Comparison of ENCODE assay signal across 12 mouse cellular contexts in genomic region chr5:114592463-114593160, GRCm38 (mm10). TPM values are rescaled to one million over a fixed set of nuclear protein-coding genes. Genes with fewer than 3 reads are reported as not detected.
DNase-seq lines count a peak whose midpoint lies in the region; ATAC-seq and TF ChIP-seq lines count a peak whose summit lies in the region.
"Had no signal": no experiment of that assay in that cellular context is flagged by ENCODE, and none has a peak within 500 bp of the region (broad histone marks: within the 10 kb centered on the region; RNA-seq: fewer than 3 reads in every experiment).

No protein-coding gene starts in this region.

- no peaks in the 10 kb centered on the region for H3K27me3 ChIP-seq in neural tube, embryonic 11.5 days (ENCODE audit: control insufficient read depth, insufficient read depth, low read length)
- peaks cover 9% of the 10 kb centered on the region; the same call in 1 of the 2 replicates for H3K27me3 ChIP-seq in forebrain, embryonic 12.5 days
- no peaks in the 10 kb centered on the region for H3K27me3 ChIP-seq in hindbrain, postnatal 0 days (ENCODE audit: insufficient read depth, low read length)
- no peaks in the 10 kb centered on the region for H3K27me3 ChIP-seq in neural tube, embryonic 14.5 days (ENCODE audit: control insufficient read depth, insufficient read depth, low read length)

- H3K4me2 ChIP-seq in neural tube, embryonic 11.5 days (ENCODE audit: low read depth) = no peak overlapping the region
- H3K4me2 ChIP-seq in forebrain, embryonic 12.5 days = peak overlapping the region; percentile 32; the same call in 1 of the 2 replicates
- 0 out of 2 replicates have a peak overlapping the region, but pooled peaks have one; percentile 8 for H3K4me2 ChIP-seq in hindbrain, postnatal 0 days (ENCODE audit: low read depth, low read length)
- peak overlapping the region; percentile 8; the same call in 1 of the 2 replicates for H3K4me2 ChIP-seq in neural tube, embryonic 14.5 days (ENCODE audit: low read depth, low read length)

- peak overlapping the region; percentile 39; the same call in 1 of the 2 replicates for H3K27ac ChIP-seq in neural tube, embryonic 11.5 days (ENCODE audit: low read depth, low read length)
- H3K27ac ChIP-seq in forebrain, embryonic 12.5 days = peak overlapping the region; percentile 79
- no peak overlapping the region for H3K27ac ChIP-seq in hindbrain, postnatal 0 days
- H3K27ac ChIP-seq in neural tube, embryonic 14.5 days (ENCODE audit: low read depth, low read length) = peak overlapping the region; percentile 64
- H3K27ac ChIP-seq: stomach, postnatal 0 days had no signal

- no peak overlapping the region for H3K9ac ChIP-seq in neural tube, embryonic 11.5 days (ENCODE audit: low read length)
- no peak overlapping the region for H3K9ac ChIP-seq in forebrain, embryonic 12.5 days
- no peak overlapping the region for H3K9ac ChIP-seq in hindbrain, postnatal 0 days (replicated peaks; ENCODE audit: low read length)
- no peak overlapping the region for H3K9ac ChIP-seq in neural tube, embryonic 14.5 days (replicated peaks; ENCODE audit: low read depth, low read length)

- no peak for ATAC-seq in neural tube, embryonic 11.5 days (ENCODE audit: insufficient read depth, low FRiP score, low TSS enrichment)
- no peak for ATAC-seq in forebrain, embryonic 12.5 days (ENCODE audit: low FRiP score)
- no peak for ATAC-seq in hindbrain, postnatal 0 days
- ATAC-seq in neural tube, embryonic 14.5 days (ENCODE audit: low read depth) = no peak

- H3K4me3 ChIP-seq in neural tube, embryonic 11.5 days (ENCODE audit: low read depth, low read length) = no peak overlapping the region
- no peak overlapping the region for H3K4me3 ChIP-seq in forebrain, embryonic 12.5 days (replicated peaks)
- no peak overlapping the region for H3K4me3 ChIP-seq in hindbrain, postnatal 0 days (ENCODE audit: low read length)
- no peak overlapping the region for H3K4me3 ChIP-seq in neural tube, embryonic 14.5 days (ENCODE audit: low read depth, low read length)

- no peak for DNase-seq in neural tube, embryonic 11.5 days (ENCODE audit: low spot score)
- no peak for DNase-seq in neural tube, embryonic 10.5 days (ENCODE audit: extremely low spot score, low spot score)
- peak; percentile 34 for DNase-seq in hindbrain, postnatal 0 days (ENCODE audit: low spot score)
- DNase-seq in layer of hippocampus, adult 9-11 months = no peak
- DNase-seq in kidney, postnatal 14 days = no peak
- DNase-seq in left cerebral cortex, adult 18-20 months (ENCODE audit: low spot score in 2 of 2) = no peak
- DNase-seq: heart, adult 11 months; liver; lung, postnatal 14 days had no signal

- H3K36me3 ChIP-seq in neural tube, embryonic 11.5 days (ENCODE audit: control insufficient read depth, insufficient read depth, low read length) = no peaks in the 10 kb centered on the region
- H3K36me3 ChIP-seq in forebrain, embryonic 12.5 days (replicated peaks) = peaks cover 16% of the 10 kb centered on the region
- no peaks in the 10 kb centered on the region; the same call in 1 of the 2 replicates for H3K36me3 ChIP-seq in hindbrain, postnatal 0 days (ENCODE audit: insufficient read depth, low read length)
- H3K36me3 ChIP-seq in neural tube, embryonic 14.5 days (ENCODE audit: control insufficient read depth, insufficient read depth, low read length) = no peaks in the 10 kb centered on the region

- H3K9me3 ChIP-seq in neural tube, embryonic 11.5 days (ENCODE audit: control insufficient read depth, low read length) = no peaks in the 10 kb centered on the region
- no peaks in the 10 kb centered on the region for H3K9me3 ChIP-seq in forebrain, embryonic 12.5 days
- H3K9me3 ChIP-seq in hindbrain, postnatal 0 days (ENCODE audit: low read length) = no peaks in the 10 kb centered on the region
- no peaks in the 10 kb centered on the region for H3K9me3 ChIP-seq in neural tube, embryonic 14.5 days (ENCODE audit: control insufficient read depth, low read length)

- WGBS in neural tube, embryonic 11.5 days = 61% methylated on average over 19 of the region's 19 CpGs
- WGBS in forebrain, embryonic 12.5 days = 35% methylated on average over 19 of the region's 19 CpGs
- WGBS in hindbrain, postnatal 0 days = 41% methylated on average over 19 of the region's 19 CpGs
- 34% methylated on average over 19 of the region's 19 CpGs for WGBS in neural tube, embryonic 14.5 days

- H3K4me1 ChIP-seq in neural tube, embryonic 11.5 days (ENCODE audit: control insufficient read depth, insufficient read depth, low read length) = peaks cover 67% of the 10 kb centered on the region
- H3K4me1 ChIP-seq in forebrain, embryonic 12.5 days = peaks cover 94% of the 10 kb centered on the region
- H3K4me1 ChIP-seq in hindbrain, postnatal 0 days (ENCODE audit: insufficient read depth, low read length) = peaks cover 38% of the 10 kb centered on the region
- peaks cover 67% of the 10 kb centered on the region for H3K4me1 ChIP-seq in neural tube, embryonic 14.5 days (ENCODE audit: control insufficient read depth, insufficient read depth, low read length)

- no peak for TF ChIP-seq CTCF in hindbrain, postnatal 0 days (IDR thresholded peaks at IDR 0.05; ENCODE audit: low read depth)

RNA-seq across cellular contexts. Expression of gene Fam222a, which starts 24.8 kb away (rescaled TPM):
- 5.0 and 7.5 TPM in 2 replicates for polyA plus RNA-seq in neural tube, embryonic 11.5 days (2014; fragmentation: Nextera tagmentation; extraction: Ambion mirVana)
- 6.9 and 10.2 TPM in 2 replicates for polyA plus RNA-seq in forebrain, embryonic 12.5 days (2016; fragmentation: Nextera tagmentation; extraction: Ambion mirVana)
- 11.7 and 15.1 TPM in 2 replicates for total RNA-seq in hindbrain, postnatal 0 days (2014; rRNA removed)
- 2.8 and 2.9 TPM in 2 replicates for polyA plus RNA-seq in hindbrain, postnatal 0 days (2015; fragmentation: Nextera tagmentation; extraction: Ambion mirVana)
- polyA plus RNA-seq in neural tube, embryonic 14.5 days (2014; fragmentation: Nextera tagmentation; extraction: Ambion mirVana) = 5.3 and 7.0 TPM in 2 replicates
- 10 to 100 TPM; 10.9 to 11.0 TPM for total RNA-seq in left cerebral cortex, adult 18-20 months (2021)
